Mouse (Mus musculus): ENCODE data around the gene Suco.

- no peak for TF ChIP-seq POLR2AphosphoS5 (IDR thresholded peaks at IDR 0.05; ENCODE audit: borderline replicate concordance, low read depth, low read length)
- no peak for TF ChIP-seq MEF2A (IDR thresholded peaks at IDR 0.05; ENCODE audit: extremely low read depth, insufficient replicate concordance, low read depth, low read length, poor library complexity, severe bottlenecking)
- no peak for TF ChIP-seq GATA1 (IDR thresholded peaks at IDR 0.05; ENCODE audit: low read depth, low read length)
- no peak for TF ChIP-seq UBTF (IDR thresholded peaks at IDR 0.05; ENCODE audit: borderline replicate concordance, insufficient read depth, low read depth, low read length)
- no peak for TF ChIP-seq CTCF (IDR thresholded peaks at IDR 0.05 in 2 of 3, conservative IDR thresholded peaks at IDR 0.05 in 1 of 3; ENCODE audit: control insufficient read depth in 1 of 3, insufficient read depth in 1 of 3, low read depth in 2 of 3, low read length in 3 of 3, poor library complexity in 1 of 3, severe bottlenecking in 1 of 3)
- no peak for TF ChIP-seq POLR2A (IDR thresholded peaks at IDR 0.05; ENCODE audit: control insufficient read depth in 1 of 2, insufficient read depth in 1 of 2, low read depth in 1 of 2, low read length in 2 of 2, poor library complexity in 1 of 2)
- no peak for TF ChIP-seq USF1 (IDR thresholded peaks at IDR 0.05; ENCODE audit: low read depth, low read length)
- TF ChIP-seq EP300 (IDR thresholded peaks at IDR 0.05; ENCODE audit: low read depth in 1 of 2, low read length in 2 of 2) = no peak
- no peak for TF ChIP-seq ZMIZ1 (IDR thresholded peaks at IDR 0.05; ENCODE audit: low read depth, low read length)
- no peak for TF ChIP-seq ZKSCAN1 (IDR thresholded peaks at IDR 0.05; ENCODE audit: low read depth, low read length)
- TF ChIP-seq E2F4 (IDR thresholded peaks at IDR 0.05; ENCODE audit: borderline replicate concordance, low read depth, low read length) = no peak
- TF ChIP-seq USF2 (IDR thresholded peaks at IDR 0.05; ENCODE audit: borderline replicate concordance in 1 of 2, insufficient read depth in 1 of 2, low read depth in 1 of 2, low read length in 2 of 2) = no peak
Measured at GRCm38 (mm10) chr1:161916036-161916435, 39.6 kb upstream of the Suco start.

Data from MEL (cell line).